ENCODE assay signal across 32 mouse cellular contexts in the genomic region with DNA sequence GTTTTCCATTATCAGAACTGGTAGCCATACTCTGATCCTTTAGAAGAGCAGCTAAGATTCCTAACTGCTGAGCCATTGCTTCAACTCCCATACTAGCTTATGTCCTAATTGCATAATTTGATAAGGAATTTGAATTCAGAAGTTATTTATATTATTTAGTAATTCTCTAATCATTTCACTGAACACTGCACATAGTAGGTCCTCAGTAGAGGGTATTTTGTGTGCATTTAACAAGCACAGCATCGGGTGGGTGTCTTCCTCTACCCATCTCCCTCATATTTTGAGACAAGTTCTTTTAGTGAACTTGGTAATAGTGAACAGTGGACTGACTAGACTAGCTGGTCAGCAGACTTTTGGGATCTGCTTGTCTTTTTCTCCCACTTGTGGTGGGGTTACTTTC. TPM values are rescaled to one million over a fixed set of nuclear protein-coding genes. Genes with fewer than 3 reads are reported as not detected.
"Had no signal": no experiment of that assay in that cellular context is flagged by ENCODE, and none has a peak within 500 bp of the region (broad histone marks: within the 10 kb centered on the region; RNA-seq: fewer than 3 reads in every experiment).

No protein-coding gene starts in this region.

- H3K9ac ChIP-seq: embryonic facial prominence, embryonic 12.5 days; embryonic facial prominence, embryonic 13.5 days; embryonic facial prominence, embryonic 15.5 days; forebrain, embryonic 12.5 days; forebrain, embryonic 13.5 days; forebrain, postnatal 0 days had no signal

- H3K4me3 ChIP-seq: embryonic facial prominence, embryonic 10.5 days; embryonic facial prominence, embryonic 12.5 days; embryonic facial prominence, embryonic 13.5 days; embryonic facial prominence, embryonic 15.5 days; erythroblast, embryonic 14.5 days; forebrain, embryonic 10.5 days; forebrain, embryonic 12.5 days; forebrain, embryonic 13.5 days; gastrocnemius, adult 2 months; heart, adult 2 months; heart, embryonic 10.5 days had no signal

- DNase-seq: cerebellum, adult 9-11 months; cerebellum, postnatal 10 days; cerebellum, postnatal 14 days; cerebellum, postnatal 25 days; cerebellum, postnatal 36 days; embryo, embryonic 11 days; forebrain, postnatal 0 days; gastrocnemius, adult 2 months; gastrocnemius, postnatal 10 days; gastrocnemius, postnatal 14 days; gastrocnemius, postnatal 25 days; gastrocnemius, postnatal 36 days; heart, adult 18-20 months; heart, adult 2 months had no signal

- H3K27ac ChIP-seq: embryonic facial prominence, embryonic 10.5 days; embryonic facial prominence, embryonic 12.5 days; embryonic facial prominence, embryonic 13.5 days; embryonic facial prominence, embryonic 15.5 days; forebrain, embryonic 10.5 days; forebrain, embryonic 12.5 days; forebrain, embryonic 13.5 days; gastrocnemius, adult 2 months; heart, adult 2 months; heart, embryonic 10.5 days had no signal

- H3K4me2 ChIP-seq: embryonic facial prominence, embryonic 12.5 days; embryonic facial prominence, embryonic 13.5 days; embryonic facial prominence, embryonic 15.5 days; forebrain, embryonic 12.5 days; forebrain, embryonic 13.5 days had no signal

- H3K9me3 ChIP-seq: embryonic facial prominence, embryonic 10.5 days; embryonic facial prominence, embryonic 12.5 days; embryonic facial prominence, embryonic 13.5 days; embryonic facial prominence, embryonic 15.5 days; forebrain, embryonic 10.5 days; forebrain, embryonic 12.5 days; forebrain, embryonic 13.5 days; heart, embryonic 10.5 days had no signal

- H3K27me3 ChIP-seq: embryonic facial prominence, embryonic 12.5 days; embryonic facial prominence, embryonic 13.5 days; embryonic facial prominence, embryonic 15.5 days; forebrain, embryonic 12.5 days; forebrain, embryonic 13.5 days had no signal

- H3K36me3 ChIP-seq: embryonic facial prominence, embryonic 12.5 days; embryonic facial prominence, embryonic 15.5 days; forebrain, embryonic 12.5 days; heart, embryonic 10.5 days had no signal

- ATAC-seq: forebrain, embryonic 13.5 days; forebrain, embryonic 14.5 days; forebrain, embryonic 16.5 days; forebrain, postnatal 0 days had no signal

RNA-seq across cellular contexts. Expression of a gene that starts 14.6 kb away (rescaled TPM):
- total RNA-seq: common myeloid progenitor, adult 5-6 weeks; granulocyte monocyte progenitor cell, adult 5-6 weeks had no signal
- polyA plus RNA-seq: erythroblast, embryonic 14.5 days; forebrain, embryonic 11.5 days; forebrain, embryonic 12.5 days; forebrain, embryonic 13.5 days; forebrain, embryonic 14.5 days had no signal

RNA-seq across cellular contexts. Expression of a gene that starts 53.4 kb away (rescaled TPM):
- total RNA-seq: common myeloid progenitor, adult 5-6 weeks; gastrocnemius, adult 18-20 months; gastrocnemius, adult 2 months; gastrocnemius, adult 8-10 months; gastrocnemius, postnatal 14 days; gastrocnemius, postnatal 25 days; gastrocnemius, postnatal 36 days; gastrocnemius, postnatal 4 days; granulocyte monocyte progenitor cell, adult 5-6 weeks; heart, adult 18-20 months; heart, adult 2 months; heart, adult 8-10 months had no signal
- polyA plus RNA-seq: erythroblast, embryonic 14.5 days had no signal
